Mouse (Mus musculus) frontal cortex, postnatal 36 days (tissue): Measurements from ENCODE around the gene Kif28.
"Not testable (repeated sequence)": the region's sequence is repeated elsewhere in the genome, so short reads cannot be mapped to it uniquely, and the experiment has no call there.

ENCODE experiments used
- DNase-seq, 2 experiments: peaks; one replicate each; pipeline ENCODE4 v3.0.0; 2022; ENCODE audit warnings: low spot score in 2 of 2

The Kif28 gene

DNA sequence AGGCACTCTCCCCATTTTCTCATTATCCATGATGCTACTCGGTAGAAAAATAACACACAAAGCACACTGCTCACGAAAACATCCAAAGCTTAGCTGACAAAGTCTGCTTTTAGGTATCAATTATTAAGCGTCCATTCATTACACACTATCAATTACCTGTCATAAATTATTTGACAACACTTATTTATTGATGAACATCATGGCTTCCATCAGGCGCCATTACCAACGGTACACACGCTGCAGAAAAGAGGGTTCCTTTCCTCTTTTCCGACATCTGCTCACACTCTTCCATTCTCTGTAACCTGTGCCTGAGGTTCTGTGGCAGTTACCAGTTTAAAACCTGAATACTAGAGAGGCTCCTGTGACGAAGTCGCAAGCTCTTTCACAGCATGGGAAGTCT, at the start of gene Kif28:
Gene Kif28, minus strand, starts transcription at position 101 of the 400 bp plus-strand sequence.
- no peak for DNase-seq

DNA sequence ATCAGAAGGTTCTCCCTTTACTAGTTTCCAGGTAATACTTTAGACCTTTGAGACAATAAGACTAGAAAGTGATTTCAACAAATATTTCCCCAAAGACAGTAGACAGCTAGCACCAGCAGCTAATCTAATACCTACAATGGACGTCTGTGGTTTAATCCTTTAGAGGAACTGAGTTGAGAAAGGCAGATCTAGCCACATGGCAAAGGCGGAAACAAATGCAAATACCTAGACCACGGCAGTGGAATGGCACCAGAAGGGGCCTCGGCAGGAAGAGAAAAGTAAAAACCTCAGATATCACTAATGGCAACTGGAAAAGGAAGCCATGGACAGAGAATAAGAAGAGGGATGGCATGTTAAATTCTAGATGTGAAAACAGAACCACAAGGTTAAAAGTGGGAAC, 42.2 kb upstream of the Kif28 start:
- DNase-seq, result no peak

GRCm38 (mm10) chr1:179785502-179785901, 40.4 kb upstream of the Kif28 start:
- no peak for DNase-seq

GRCm38 (mm10) chr1:179784098-179784497, 39.0 kb upstream of the Kif28 start:
- no peak for DNase-seq

DNA sequence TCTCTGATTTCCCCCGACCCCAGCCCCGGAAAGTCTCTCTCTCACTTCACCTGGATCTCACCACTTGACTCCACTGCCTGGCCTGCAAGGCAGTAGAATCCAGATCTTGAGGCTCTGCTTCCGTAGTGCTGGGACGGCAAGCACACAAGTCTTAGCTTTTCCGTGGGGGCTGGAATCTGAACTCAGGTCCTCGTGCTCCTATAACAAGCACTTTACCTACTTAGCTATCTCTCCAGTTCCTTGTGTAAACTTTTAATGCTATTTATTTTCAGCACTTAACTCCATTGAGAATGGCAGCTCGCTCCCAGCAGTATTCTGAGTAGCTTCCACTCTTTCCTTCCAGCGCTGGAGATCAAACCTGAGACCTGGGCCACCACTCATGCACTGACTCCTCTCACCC, 31.8 kb upstream of the Kif28 start:
- DNase-seq, result no peak

DNA sequence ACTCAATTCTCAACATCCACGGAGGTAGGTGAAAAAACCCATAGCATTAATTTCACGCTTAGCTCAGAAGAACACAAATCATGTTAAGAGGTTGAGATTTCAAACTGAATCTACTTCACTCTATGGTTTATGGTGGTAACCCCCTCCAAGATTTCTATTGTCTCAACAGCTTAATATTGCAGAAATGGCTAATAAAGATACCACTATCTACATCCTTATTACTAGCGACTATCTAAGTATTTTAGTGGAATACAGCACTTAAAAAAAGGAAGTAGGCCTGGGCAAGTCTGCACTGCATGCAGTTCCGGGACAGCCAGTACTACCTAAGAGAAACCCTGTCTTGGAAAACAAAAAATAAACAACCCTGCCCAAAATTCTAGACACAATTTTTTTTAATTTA, 15.5 kb upstream of the Kif28 start:
- no peak for DNase-seq

GRCm38 (mm10) chr1:179760086-179760485, 15.0 kb upstream of the Kif28 start:
- DNase-seq, result no peak

GRCm38 (mm10) chr1:179756477-179756876, 11.4 kb upstream of the Kif28 start:
- no peak for DNase-seq

DNA sequence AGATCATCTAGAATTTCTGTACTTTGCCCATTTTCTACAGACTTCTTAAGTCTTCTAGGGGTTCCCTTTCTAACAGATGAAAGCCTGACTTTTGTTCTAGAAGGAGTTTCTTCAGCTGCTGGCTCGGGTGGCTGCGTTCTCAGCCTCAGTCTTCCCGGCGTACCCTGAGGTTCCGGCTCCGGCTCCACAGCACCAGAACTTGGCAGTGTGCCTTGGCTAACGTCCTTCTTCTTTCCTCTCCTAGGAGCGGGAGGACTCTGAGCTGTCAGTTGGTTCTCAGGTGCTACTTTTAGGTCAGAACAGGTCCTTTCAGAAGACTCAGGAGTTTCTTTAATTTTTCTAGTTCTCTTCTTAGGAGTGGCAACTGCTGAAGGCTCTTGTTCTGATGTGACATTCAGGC, 7.9 kb upstream of the Kif28 start:
- DNase-seq, result no peak

GRCm38 (mm10) chr1:179752276-179752675, 7.2 kb upstream of the Kif28 start:
- DNase-seq, result no peak

GRCm38 (mm10) chr1:179743593-179744193, 1.4 kb downstream of the Kif28 start:
- no peak for DNase-seq

GRCm38 (mm10) chr1:179736483-179736882, 8.6 kb downstream of the Kif28 start:
- DNase-seq, result no peak

GRCm38 (mm10) chr1:179734500-179735474, 10.3 kb downstream of the Kif28 start:
- DNase-seq, result peak; percentile 51 to 59

GRCm38 (mm10) chr1:179731391-179731790, 13.7 kb downstream of the Kif28 start:
- no peak for DNase-seq

- no peak for DNase-seq
Measured at GRCm38 (mm10) chr1:179728661-179729060, 16.4 kb downstream of the Kif28 start.

GRCm38 (mm10) chr1:179722811-179723469, 22.1 kb downstream of the Kif28 start:
- DNase-seq, result no peak

DNA sequence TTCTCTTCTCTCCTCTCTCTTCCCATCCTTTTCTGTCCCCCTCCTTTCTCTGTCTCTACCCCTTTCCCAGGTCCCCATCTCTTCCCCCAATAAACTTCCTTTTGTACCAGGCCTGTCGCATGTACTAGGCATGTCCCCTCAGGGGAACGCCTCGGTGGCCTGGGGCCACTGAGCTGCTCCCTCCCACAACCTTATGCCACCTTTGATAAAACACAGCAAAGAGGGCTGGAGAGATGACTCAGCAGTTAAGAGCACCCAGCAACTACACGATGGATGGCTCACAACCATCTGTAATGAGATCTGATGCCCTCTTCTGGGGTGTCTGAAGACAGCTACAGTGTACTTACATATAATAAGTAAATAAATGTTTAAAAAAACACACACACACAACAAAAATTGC, 29.3 kb downstream of the Kif28 start:
- DNase-seq, result no peak

DNA sequence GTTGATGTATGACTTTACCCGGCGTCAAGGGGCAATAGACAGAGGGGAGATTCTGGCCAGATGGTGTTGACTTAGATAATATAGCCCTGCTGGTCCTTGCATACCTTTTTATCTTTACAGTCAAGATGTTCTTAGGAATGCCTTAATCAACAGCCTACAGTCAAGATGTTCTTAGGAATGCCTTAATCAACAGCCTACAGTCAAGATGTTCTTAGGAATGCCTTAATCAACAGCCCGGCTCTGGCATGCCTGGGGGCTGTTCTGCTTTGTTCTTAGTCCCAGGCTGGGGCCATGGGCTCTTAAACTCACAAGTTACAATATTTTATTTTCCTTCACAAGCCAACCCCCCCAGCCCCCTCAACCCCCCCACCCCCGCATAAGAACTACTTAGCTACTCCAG, 29.8 kb downstream of the Kif28 start:
- not testable (repeated sequence) for DNase-seq

- DNase-seq, result no peak
Measured at GRCm38 (mm10) chr1:179713367-179713766, 31.7 kb downstream of the Kif28 start.

GRCm38 (mm10) chr1:179712658-179713057, 32.4 kb downstream of the Kif28 start:
- DNase-seq, result no peak

- DNase-seq, result no peak
Measured at GRCm38 (mm10) chr1:179710739-179711138, 34.3 kb downstream of the Kif28 start.

GRCm38 (mm10) chr1:179709390-179709789, 35.7 kb downstream of the Kif28 start:
- peak; percentile 77 to 88 for DNase-seq
